Comparison of ENCODE assay signal across 26 mouse cellular contexts in genomic region chr7:42490859-42491258, GRCm38 (mm10). TPM values are rescaled to one million over a fixed set of nuclear protein-coding genes. Genes with fewer than 3 reads are reported as not detected.
DNase-seq lines count a peak whose midpoint lies in the region; ATAC-seq and TF ChIP-seq lines count a peak whose summit lies in the region.
"Had no signal": no experiment of that assay in that cellular context is flagged by ENCODE, and none has a peak within 500 bp of the region (broad histone marks: within the 10 kb centered on the region; RNA-seq: fewer than 3 reads in every experiment).

No protein-coding gene starts in this region.

- H3K36me3 ChIP-seq in liver, adult 2 months (ENCODE audit: control insufficient read depth, insufficient read depth, low read length), result peaks cover 15% of the 10 kb centered on the region
- H3K36me3 ChIP-seq in liver, postnatal 0 days (replicated peaks; ENCODE audit: insufficient read depth, low read length), result peaks cover 11% of the 10 kb centered on the region; the same call in 1 of the 2 replicates

- H3K9me3 ChIP-seq in liver, postnatal 0 days (ENCODE audit: low read length), result no peaks in the 10 kb centered on the region
- H3K9me3 ChIP-seq: liver, embryonic 13.5 days; lung, embryonic 15.5 days had no signal

- no peak for ATAC-seq in liver, postnatal 0 days
- peak; percentile 71 for ATAC-seq in inflammation-experienced regulatory T-cells, adult 6 months
- ATAC-seq: forebrain, postnatal 0 days; midbrain, embryonic 16.5 days had no signal

- TF ChIP-seq CTCF in liver, adult 2 months (IDR thresholded peaks at IDR 0.05; ENCODE audit: low read depth, low read length), result no peak
- TF ChIP-seq CTCF in liver, postnatal 0 days (IDR thresholded peaks at IDR 0.05; ENCODE audit: low read depth), result no peak
- TF ChIP-seq CTCF in bone marrow macrophage, adult 2 months (IDR thresholded peaks at IDR 0.05; ENCODE audit: low read depth, low read length), result no peak

- H3K4me1 ChIP-seq in liver, adult 2 months (ENCODE audit: control insufficient read depth, insufficient read depth, low read length), result peaks cover 9% of the 10 kb centered on the region; the same call in 1 of the 2 replicates
- H3K4me1 ChIP-seq in liver, postnatal 0 days (ENCODE audit: insufficient read depth), result no peaks in the 10 kb centered on the region
- peaks cover 13% of the 10 kb centered on the region for H3K4me1 ChIP-seq in bone marrow macrophage, adult 2 months (ENCODE audit: control insufficient read depth, insufficient read depth, low read length)
- H3K4me1 ChIP-seq: limb, embryonic 12.5 days; liver, embryonic 13.5 days; lung, embryonic 15.5 days had no signal

- TF ChIP-seq EP300 in liver, postnatal 0 days (IDR thresholded peaks at IDR 0.05; ENCODE audit: low read depth), result no peak

- TF ChIP-seq POLR2A in liver, adult 2 months (IDR thresholded peaks at IDR 0.05; ENCODE audit: extremely low read depth, insufficient read depth, low read length), result no peak
- TF ChIP-seq POLR2A in bone marrow macrophage, adult 2 months (IDR thresholded peaks at IDR 0.05; ENCODE audit: borderline replicate concordance, low read depth, low read length), result no peak

- H3K9ac ChIP-seq in liver, adult 2 months (ENCODE audit: low read depth, low read length), result no peak overlapping the region
- no peak overlapping the region for H3K9ac ChIP-seq in liver, postnatal 0 days (replicated peaks)
- H3K9ac ChIP-seq: forebrain, postnatal 0 days; limb, embryonic 12.5 days; liver, embryonic 13.5 days; lung, embryonic 15.5 days had no signal

- DNase-seq in liver, adult 2 months (ENCODE audit: extremely low read depth, low read depth, low spot score), result peak; percentile 23
- no peak for DNase-seq in liver, postnatal 0 days
- DNase-seq in cerebellum, postnatal 25 days, result no peak
- no peak for DNase-seq in urinary bladder, postnatal 25 days (ENCODE audit: low spot score)
- DNase-seq in c-Kit-positive CD71-positive TER-119-positive erythroid progenitor cells, embryonic 14.5 days (ENCODE audit: low spot score), result no peak
- DNase-seq in ovary, adult 18-20 months (ENCODE audit: low spot score), result no peak
- DNase-seq: cerebellum, adult 9-10 months; forebrain, postnatal 0 days; gastrocnemius, postnatal 36 days; kidney, adult 8-10 months; kidney, postnatal 36 days; liver, embryonic 13.5 days; right cerebral cortex, adult 18-20 months had no signal

- H3K27me3 ChIP-seq in liver, adult 2 months (ENCODE audit: control insufficient read depth, insufficient read depth, low read length), result no peaks in the 10 kb centered on the region
- no peaks in the 10 kb centered on the region for H3K27me3 ChIP-seq in liver, postnatal 0 days (ENCODE audit: insufficient read depth, low read length)
- H3K27me3 ChIP-seq: limb, embryonic 12.5 days; liver, embryonic 13.5 days; lung, embryonic 15.5 days had no signal

- H3K79me2 ChIP-seq in liver, adult 2 months (ENCODE audit: control insufficient read depth, insufficient read depth, low read length), result peaks cover 5% of the 10 kb centered on the region; the same call in 1 of the 2 replicates

- 27% methylated on average over 5 of the region's 5 CpGs for WGBS in liver, adult 2 months
- 55% methylated on average over 5 of the region's 5 CpGs for WGBS in liver, postnatal 0 days (ENCODE audit: insufficient replicate concordance)

- no peak overlapping the region for H3K4me3 ChIP-seq in liver, adult 2 months (ENCODE audit: insufficient read depth, low read depth, low read length)
- H3K4me3 ChIP-seq in liver, postnatal 0 days (ENCODE audit: low read depth, low read length), result no peak overlapping the region
- peak overlapping the region; percentile 18 for H3K4me3 ChIP-seq in bone marrow macrophage, adult 2 months (ENCODE audit: insufficient read depth, low read length)
- H3K4me3 ChIP-seq: limb, embryonic 12.5 days; liver, embryonic 13.5 days; lung, embryonic 15.5 days had no signal

- no peak overlapping the region for H3K4me2 ChIP-seq in liver, postnatal 0 days (ENCODE audit: low read depth, low read length)
- H3K4me2 ChIP-seq: limb, embryonic 12.5 days; liver, embryonic 13.5 days; lung, embryonic 15.5 days had no signal

- no peak overlapping the region for H3K27ac ChIP-seq in liver, adult 2 months (replicated peaks; ENCODE audit: insufficient read depth, low read depth, low read length)
- H3K27ac ChIP-seq in liver, postnatal 0 days (ENCODE audit: low read depth), result no peak overlapping the region
- peak overlapping the region; percentile 51 for H3K27ac ChIP-seq in bone marrow macrophage, adult 2 months (ENCODE audit: insufficient read depth, low read depth, low read length)
- H3K27ac ChIP-seq: limb, embryonic 12.5 days; liver, embryonic 13.5 days; lung, embryonic 15.5 days; stomach, postnatal 0 days had no signal

RNA-seq across cellular contexts. Expression of gene Zfp141, which starts 14.7 kb away (rescaled TPM):
- total RNA-seq in liver, adult 2 months (2014; rRNA removed), result 5.1 and 6.2 TPM in 2 replicates
- 3.6 and 3.9 TPM in 2 replicates for polyA plus RNA-seq in liver, adult 2 months (2012; rRNA removed)
- polyA plus RNA-seq in liver, postnatal 0 days (2015; fragmentation: Nextera tagmentation; extraction: Ambion mirVana), result 2.0 TPM in 2 replicates
- 4.2 and 6.1 TPM in 2 replicates for polyA plus RNA-seq in bone marrow macrophage, adult 2 months (2012; ENCODE audit: insufficient read depth, insufficient read length, missing spikeins)
- polyA plus RNA-seq in inflammation-experienced regulatory T-cells, adult 6 months (2017; shearing (Covaris generic)), result 10 to 100 TPM; 26.2 to 35.3 (median 28.8) TPM

RNA-seq across cellular contexts. Expression of gene 4933421I07Rik, which starts 42.9 kb away (rescaled TPM):
- total RNA-seq in liver, adult 2 months (2014; rRNA removed), result not detected in 2 replicates
- polyA plus RNA-seq in liver, adult 2 months (2012; rRNA removed), result not detected in 2 replicates
- polyA plus RNA-seq in liver, postnatal 0 days (2015; fragmentation: Nextera tagmentation; extraction: Ambion mirVana), result not detected in 2 replicates
- not detected in 2 replicates for polyA plus RNA-seq in bone marrow macrophage, adult 2 months (2012; ENCODE audit: insufficient read depth, insufficient read length, missing spikeins)
- polyA plus RNA-seq in inflammation-experienced regulatory T-cells, adult 6 months (2017; shearing (Covaris generic)), result not detected
- total RNA-seq: adrenal gland, postnatal 4 days; ES-E14; forebrain, postnatal 0 days; gastrocnemius, postnatal 36 days; left cerebral cortex, adult 8-10 months; megakaryocyte-erythroid progenitor cell, adult 5-6 weeks had no signal
- polyA plus RNA-seq: embryonic facial prominence, embryonic 14.5 days; forebrain, postnatal 0 days; heart, embryonic 16.5 days; hindbrain, embryonic 11.5 days; limb, embryonic 12.5 days; liver, embryonic 13.5 days; lung, embryonic 15.5 days; midbrain, embryonic 16.5 days; stomach, postnatal 0 days had no signal
